Mouse (Mus musculus) left cerebral cortex, postnatal 36 days (tissue): Measurements from ENCODE around the gene Smoc1. TPM values are rescaled to one million over a fixed set of nuclear protein-coding genes. Genes with fewer than 3 reads are reported as not detected.

Experiments used
- microRNA-seq: library from miRNA; unstranded; fragments of <30 nt; microRNA quantifications from one replicate; pipeline ENCODE4 v1.2.0, GENCODE M21; 2022
- total RNA-seq, 2 experiments: library from RNA; stranded (reverse); gene quantifications; 2 replicates each; pipeline ENCODE4 v1.2.3; 2021

The Smoc1 gene
- total RNA-seq, 2 experiments from 2014 or later = 7.1 to 9.1 TPM

Small RNA genes lying within 50 kb of the gene (microRNA-seq; reads per million reads assigned to microRNA genes)
- gene Mir3067 = 1.5 reads per million

Other genes starting within 250 kb of the Smoc1 start
- gene Susd6, start 236.3 kb upstream of the Smoc1 start, total RNA-seq = 10 to 100 TPM; 31.6 to 40.0 TPM
- gene Srsf5, start 81.3 kb upstream of the Smoc1 start, total RNA-seq = 100 to 1,000 TPM; 256 to 346 TPM
- not detected for gene Slc10a1, start 58.1 kb upstream of the Smoc1 start, total RNA-seq